Mouse (Mus musculus): ENCODE results near the gene Nampt.

The Nampt gene

DNA sequence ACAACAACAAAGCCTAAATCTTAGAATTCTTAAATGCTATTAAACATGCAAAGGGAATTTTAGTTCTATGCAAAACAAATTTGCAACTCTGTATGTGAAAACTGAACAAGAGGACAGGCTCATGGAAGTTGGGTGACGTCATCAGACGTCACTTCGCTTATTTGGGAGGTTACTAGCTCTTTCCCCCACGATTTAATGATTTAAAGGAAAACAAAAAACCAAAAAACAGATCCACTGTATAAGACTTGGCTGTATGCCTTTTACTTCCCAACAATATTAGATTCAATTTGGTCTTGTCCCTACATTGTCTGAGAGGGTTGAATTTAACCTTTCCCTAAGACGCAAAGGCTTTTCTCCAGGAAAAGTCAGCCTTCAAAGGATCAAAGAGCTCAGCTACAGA lies at the start of gene Nampt:
Gene Nampt, plus strand, starts transcription at position 130 of the 400 bp plus-strand sequence.
- peak; percentile 79 for DNase-seq (ENCODE audit: low read depth)

DNA sequence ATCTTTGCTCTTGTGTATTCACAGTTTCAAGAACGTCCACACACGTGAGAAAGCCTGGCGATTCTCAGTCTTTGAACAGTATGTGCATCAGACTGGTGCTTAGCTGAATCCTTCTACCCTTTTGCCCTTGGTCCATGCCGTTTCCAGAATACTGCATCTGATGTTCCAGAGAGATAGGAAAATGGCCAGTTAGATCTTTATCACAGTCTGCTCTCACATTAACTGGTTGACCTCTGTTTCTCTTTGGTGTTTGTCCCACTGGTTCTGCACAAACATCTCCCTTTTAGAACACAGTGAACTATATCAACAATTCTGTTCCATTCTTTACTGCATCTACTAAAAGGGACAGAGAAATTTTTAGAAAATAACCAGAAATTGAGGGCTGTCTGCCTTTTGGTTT lies 48.6 kb upstream of the Nampt start:
- DNase-seq (ENCODE audit: low read depth) = no peak

DNA sequence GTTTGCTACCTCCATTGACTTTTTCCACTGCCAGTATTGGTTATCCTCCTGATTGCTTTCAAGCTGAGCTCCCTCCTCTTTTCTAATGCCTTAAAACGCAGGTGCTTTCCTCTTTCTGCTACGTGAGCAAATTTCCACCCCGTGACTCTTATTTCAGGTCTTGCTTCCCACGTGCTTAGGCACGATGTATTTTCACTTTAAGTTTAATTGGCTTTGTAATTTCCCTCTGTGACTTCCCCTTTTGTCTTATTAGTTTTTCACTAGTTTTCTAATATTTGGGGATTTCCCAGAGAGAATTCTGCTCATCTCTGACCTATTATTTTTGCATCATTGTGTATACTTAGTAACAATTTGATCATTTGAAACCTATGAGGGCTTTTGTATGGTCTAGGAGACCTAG lies 44.8 kb upstream of the Nampt start:
- DNase-seq (ENCODE audit: low read depth) = no peak

DNA sequence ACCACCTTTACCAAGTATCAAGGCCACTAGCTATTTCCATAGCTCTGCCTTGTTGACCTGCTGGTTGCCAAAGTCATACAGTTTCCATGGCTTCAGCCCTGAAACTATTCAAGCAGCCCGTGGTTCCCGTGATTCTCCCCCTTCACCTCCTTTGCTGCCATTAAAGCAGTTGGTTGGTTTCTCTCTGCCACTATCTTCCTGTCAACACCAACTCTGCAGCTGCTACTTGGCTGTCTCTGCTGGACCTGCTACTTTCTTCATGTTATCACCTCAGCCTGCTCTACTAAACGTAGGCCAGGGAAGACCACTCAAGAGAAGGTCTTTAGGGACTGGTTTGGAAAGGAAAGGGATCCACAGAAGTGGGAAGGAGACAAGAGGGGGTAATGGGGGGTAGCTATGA lies 30.3 kb upstream of the Nampt start:
- DNase-seq (ENCODE audit: low read depth) = no peak

DNA sequence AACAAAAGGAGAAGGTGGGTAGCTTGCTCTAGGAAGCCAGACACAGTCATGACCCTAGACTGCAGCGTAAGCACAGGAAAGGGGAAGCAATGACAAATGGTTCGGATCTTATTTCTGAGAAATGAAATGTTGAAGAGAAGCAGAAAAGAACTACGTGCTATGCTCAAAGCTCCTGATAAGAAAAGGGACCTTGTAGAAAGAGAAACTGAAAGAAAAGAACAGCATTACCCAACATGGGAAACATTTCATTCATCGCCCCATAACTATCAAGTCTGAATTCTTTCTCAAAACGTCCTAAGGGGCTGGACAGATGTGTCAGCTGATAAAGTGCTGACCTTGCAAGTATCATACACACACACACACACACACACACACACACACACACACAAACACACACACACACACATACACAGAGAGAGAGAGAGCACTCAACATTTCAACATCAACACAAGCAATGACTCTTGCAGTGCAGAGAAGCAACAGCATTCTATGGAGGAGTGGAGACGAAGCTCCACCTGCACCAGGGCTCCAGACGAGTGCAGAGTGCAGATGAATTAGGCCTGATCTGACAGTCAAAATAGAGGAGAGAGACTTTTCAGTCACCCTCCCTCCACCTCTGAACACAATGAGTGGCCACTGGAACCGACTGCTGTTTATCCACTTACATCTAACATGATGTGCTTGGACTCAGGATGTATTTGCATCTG lies 23.4 kb upstream of the Nampt start:
- DNase-seq (ENCODE audit: low read depth) = peak; percentile 34

DNA sequence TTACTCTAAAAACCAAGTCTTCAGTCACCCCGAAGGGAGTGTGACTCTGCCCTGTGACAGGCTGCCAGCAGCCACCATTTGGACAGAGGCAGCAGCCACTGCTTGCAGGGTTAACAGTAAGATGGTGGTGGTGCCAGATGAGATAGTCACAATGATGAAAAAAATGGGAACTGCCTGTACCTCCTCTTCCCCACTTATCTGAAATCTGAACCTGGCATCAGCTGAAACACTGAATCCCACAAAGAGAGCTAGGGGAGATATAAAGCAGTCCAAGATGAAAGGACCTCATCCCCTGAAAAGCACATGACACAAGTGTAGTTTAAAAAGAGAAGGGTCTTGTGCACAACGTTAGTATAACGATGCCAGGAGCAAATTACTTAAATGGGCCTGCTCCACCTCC lies 21.9 kb upstream of the Nampt start:
- no peak for DNase-seq (ENCODE audit: low read depth)

DNA sequence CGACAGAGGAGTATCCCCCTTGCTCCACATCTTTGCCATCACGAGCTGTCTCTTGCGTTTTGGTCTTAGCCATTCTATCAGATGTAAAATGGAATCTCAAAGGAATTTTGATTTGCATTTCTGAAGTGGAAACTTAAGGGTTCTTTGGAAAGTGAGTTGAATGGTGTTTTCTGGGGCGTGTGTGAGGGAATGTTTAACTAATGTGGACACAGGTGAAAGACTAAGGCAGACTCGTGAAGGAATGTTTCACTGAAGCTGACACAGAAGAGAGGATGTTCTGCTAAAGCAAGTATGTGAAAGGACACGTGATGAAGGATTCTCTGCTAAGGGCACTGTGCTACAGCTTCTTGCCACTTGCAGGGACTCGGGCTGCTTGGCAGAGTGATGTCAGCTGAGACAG lies 18.3 kb upstream of the Nampt start:
- DNase-seq (ENCODE audit: low read depth) = no peak

DNA sequence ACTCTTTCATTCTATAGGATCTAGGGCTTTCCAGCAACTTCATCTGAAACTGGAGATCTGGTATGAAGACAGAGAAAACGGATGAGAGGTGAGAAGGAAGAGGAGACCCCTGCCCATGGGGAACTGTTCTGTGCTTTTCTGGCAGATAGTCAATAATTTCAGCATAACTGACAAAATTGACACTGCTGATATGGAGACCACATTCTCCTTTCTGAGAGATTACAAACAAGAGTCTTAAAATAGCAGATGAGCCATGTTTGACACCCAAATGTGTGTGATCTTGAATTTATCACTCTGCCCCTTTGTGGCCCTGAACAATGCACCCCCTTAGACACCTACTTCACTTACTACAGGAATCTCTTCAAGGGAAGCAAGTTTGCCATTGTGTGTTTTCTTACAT lies 13.8 kb upstream of the Nampt start:
- no peak for DNase-seq (ENCODE audit: low read depth)

DNA sequence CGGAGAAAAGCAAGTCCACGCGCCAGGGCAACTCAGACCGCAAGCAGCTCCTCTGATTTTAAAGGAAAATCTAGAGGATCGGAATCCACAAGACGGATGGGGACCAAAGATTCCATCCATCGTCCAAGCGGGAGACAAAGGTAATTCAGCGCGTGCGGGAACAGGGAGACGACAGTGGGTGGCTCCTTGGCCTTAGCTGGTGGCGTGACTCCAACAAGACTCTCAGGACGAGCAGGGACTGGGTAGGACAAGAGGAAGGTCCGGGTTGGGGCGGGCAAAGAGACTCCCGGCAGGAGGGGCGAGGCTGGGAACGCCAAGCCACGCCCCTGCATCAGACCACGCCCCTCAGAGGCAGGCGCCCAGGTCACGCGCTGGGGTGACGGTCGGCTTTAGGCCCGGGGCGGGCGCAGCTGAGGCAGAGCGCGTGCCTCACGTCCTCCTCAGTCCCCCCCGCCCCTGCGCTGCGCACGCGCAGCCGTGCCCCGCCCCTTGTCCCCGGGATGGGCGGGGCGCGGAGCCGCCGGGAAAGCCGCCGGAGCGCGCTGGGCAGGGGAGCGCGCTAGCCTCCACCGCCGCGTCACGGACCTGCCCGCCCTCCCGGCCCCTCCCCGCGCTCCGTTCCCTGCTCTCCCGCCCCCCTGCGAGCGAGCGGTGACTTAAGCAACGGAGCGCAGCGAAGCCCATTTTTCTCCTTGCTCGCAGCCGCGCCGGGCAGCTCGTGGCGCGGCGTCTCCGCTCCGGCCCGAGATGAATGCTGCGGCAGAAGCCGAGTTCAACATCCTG lies 669 bp downstream of the Nampt start:
- DNase-seq (ENCODE audit: low read depth) = peak; percentile 98

DNA sequence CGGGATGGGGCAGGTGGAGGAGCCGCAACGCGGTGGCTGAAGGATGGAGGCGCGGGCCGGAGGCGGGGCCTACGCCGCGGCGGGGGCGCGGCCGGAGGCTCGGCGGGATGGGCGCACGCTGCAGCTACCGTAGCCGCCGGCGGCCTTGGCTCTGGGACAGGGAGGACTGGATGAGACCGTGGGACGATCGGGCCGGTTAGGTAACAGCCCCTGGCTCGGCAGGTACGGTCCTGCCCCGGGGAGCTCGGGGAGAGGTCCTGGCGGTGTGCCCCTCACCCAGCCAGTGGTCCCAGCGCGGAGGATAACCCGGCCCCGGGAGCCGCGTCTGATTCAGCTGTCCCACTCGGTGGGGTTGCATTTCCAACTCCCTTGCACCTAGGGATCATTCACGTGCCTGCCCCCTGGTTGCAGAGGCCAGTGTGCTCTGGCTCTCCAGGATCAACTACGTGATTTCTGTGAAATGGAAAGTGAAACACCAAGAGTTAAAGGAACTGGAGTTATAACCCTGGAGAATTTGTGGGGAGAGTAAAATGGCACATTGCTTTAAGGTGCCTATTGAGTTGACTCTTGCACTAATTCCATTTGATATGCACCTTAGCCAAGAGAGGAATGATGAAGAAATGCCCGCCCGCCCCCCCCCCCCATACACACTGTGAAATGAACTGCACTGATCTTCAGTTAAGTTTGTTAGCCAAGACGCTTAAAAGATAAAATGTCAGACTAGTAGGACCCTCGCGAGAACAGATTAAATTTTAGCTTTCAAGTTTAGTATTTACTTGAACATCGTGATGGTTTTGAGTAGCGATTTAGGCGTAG lies 1.6 kb downstream of the Nampt start:
- DNase-seq (ENCODE audit: low read depth) = peak; percentile 58

DNA sequence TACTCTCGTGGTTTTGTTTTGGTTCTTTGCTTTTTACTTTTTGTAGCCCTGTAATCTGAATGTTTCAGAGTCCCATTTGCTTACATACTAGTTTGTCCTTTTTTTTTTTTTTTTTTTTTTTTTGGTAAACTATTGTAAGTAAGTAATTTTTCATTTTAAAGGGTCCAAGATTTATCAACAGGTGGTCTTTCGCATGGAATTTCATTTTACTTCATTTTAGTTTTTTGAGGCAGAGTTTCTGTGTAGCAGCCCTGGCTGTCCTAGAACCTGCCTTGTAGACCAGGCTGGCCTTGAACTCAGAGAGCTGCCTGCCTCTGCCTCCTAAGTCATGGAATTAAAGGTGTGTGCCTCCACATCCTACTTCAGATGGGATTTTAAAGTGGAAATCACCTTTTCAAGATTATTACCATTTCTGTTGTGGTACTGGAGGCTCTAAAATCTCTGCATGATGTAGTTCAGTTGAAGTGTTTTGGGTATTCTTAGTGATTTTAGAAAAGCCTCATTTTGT lies 2.2 kb downstream of the Nampt start:
- no peak for DNase-seq (ENCODE audit: low read depth)

DNA sequence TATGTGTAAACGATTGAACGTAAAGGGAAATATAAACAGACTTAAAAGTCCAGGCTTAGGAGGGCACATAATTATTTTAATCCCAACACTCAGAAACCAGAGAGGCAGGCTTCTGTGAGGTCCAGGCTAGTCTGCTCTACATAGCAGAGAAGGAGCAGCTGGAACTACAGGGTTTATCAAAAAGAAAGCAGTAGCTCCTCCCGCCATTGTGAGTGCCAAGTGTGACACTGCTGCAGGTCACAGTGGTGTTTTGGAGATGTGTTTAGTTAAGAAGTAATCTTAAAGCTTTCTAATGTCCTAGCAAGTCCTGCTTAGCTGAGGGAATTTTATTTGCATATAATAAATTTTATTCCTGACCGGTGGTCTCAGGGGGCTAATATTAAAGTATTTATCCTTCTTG lies 2.7 kb downstream of the Nampt start:
- peak; percentile 16 for DNase-seq (ENCODE audit: low read depth)

DNA sequence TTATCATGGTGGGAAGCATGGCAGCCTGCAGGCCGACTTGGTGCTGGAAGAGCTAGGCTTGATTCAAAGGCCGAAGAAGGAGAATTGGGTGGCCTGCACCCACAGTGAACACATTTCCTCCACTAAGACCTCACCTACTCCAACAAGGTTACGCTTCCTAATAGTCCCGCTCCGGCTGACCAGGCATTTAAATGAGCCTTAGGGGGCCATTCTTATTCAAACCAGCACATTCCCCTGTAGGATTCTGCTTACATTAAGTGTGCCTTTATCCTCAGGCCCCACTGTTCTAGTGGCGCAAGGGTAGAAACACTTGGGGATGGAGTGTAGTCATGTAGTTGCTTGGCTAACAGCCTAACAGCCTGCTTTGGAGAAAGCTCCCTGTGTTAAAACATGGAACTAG lies 5.2 kb downstream of the Nampt start:
- DNase-seq (ENCODE audit: low read depth) = no peak

DNA sequence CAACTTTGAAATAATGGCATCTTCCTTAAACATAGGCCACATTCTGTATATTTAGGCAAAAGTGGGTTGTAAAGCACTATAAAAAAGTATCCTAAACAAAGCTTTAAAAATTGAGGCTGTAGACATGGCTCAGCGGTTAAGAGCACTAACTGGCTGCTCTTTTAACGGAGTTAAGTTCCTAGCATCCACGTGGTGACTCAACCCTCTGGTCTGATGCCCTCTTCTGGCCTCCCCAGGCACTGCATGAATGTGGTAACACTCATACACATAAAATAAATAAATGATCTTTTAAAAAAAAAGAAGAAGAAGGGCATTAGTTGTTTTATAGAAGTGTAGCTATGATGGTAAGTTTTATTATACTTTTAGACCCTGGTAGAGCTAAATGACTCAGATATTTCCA lies 7.6 kb downstream of the Nampt start:
- DNase-seq (ENCODE audit: low read depth) = peak; percentile 66

DNA sequence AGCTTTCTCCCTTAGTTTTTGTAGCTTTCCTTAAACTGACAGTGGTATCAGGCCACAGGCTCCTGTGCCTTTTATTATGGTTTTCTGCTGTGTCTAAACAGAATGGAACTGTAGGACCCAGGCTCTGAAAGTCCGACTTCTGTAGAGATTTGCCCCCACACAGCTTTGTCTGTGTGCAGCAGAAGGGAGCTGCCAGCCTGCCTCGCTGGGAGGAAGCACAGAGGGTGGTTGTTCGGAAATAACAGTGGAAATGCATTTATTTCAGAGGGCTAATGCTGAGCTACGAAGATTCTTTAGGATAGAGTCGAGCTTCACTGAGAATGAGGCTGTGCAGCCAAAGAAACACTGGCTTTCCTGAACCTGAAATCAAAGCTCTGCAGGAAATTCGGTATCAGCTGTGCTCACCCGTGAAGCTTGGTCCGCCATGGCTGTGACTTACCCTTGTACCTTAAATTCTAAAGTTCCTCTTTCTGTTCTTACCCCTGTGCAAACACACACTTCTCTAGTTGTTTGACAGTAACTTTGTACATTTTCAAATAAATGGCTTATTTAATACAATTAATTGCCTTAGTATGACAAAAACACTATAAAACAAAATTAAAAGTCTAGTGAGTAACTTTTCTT lies 8.9 kb downstream of the Nampt start:
- DNase-seq (ENCODE audit: low read depth) = peak; percentile 17

DNA sequence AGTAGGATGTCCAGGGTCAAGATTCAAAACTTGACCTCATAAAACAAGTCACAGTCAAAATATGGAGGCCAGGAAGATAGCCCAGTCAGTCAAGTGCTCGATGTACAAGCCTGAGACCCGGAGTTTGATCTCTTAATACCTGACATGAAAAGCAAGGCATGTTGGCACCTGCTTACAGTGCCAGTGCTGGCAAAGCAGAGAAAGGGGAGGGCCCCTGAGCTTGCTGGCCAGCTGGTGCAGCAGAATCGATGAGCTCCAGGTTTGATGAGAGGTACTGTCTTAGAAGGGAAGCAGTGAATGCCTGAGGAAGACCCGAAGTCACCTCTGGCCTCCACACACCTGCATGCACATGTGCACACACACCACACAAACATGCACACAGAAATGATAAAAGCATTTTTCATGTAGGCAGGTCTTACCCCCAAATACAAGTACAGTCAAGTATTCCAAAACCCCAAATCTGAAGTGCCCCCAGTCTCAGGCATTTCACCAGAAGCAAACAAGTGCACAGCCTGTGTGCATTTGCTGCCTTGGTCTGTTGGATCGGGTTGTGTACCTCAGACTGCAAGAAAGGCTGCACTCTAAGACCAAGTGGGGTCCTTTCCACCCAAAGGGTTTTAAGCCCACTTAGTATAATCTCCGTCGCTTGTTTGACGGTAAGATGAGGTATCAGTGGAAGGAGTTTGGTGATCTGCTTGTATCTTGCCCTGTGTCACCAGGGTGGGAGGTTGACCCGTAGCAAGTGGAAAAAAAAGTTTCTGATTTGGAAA lies 10.2 kb downstream of the Nampt start:
- DNase-seq (ENCODE audit: low read depth) = no peak

DNA sequence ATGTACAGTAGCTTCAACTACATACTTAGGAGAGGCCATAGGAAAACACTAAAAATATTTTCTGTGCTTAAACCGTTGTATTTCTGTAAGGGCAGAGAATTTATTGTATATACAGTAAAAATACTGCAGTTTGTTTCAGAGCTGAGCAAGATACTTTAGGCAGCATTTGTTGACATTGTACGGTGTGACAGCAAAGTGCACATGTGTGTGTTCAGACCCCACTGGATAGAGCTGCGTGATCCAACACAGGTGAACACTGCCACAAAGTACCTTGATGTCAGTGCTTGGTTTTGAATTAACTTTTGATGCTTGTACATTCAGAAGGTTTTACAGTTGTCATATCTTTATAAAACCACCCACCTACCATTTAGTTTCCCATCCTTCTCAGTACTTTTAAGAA lies 12.7 kb downstream of the Nampt start:
- no peak for DNase-seq (ENCODE audit: low read depth)

DNA sequence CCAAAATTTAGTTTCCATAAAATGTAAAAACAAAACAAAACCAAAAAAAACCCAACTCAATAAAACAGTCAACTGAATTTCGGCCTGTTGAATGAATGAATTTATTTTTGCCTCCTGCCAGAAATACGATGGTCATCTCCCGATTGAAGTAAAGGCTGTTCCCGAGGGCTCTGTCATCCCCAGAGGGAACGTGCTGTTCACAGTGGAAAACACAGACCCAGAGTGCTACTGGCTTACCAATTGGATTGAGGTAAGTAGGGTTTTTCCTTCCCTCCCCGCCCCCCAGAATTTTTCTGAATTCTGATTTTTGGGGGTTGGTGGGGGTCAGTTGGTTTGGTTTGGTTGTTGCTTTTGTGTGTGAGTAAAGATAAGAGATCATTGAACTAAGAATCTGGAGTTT lies 15.4 kb downstream of the Nampt start:
- DNase-seq (ENCODE audit: low read depth) = no peak

DNA sequence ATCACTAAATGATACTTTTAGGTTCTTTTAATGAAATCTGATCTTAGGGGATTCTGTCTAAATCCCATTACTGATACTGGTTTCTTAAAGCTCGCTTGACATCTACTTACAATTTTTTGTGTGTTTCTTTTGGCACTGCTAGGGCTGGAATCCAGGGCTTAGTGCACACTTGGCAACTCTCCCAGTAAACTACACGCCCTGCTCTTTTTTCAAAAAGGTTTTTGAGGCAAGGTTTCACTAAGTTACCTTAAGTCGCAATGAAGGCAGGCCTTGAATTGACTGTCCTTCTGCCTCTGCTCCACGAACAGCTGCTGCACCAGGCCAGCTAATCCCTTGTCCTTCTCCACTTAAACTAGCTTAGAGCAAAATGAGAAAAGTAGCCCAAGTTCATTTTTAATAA lies 15.9 kb downstream of the Nampt start:
- no peak for DNase-seq (ENCODE audit: low read depth)

DNA sequence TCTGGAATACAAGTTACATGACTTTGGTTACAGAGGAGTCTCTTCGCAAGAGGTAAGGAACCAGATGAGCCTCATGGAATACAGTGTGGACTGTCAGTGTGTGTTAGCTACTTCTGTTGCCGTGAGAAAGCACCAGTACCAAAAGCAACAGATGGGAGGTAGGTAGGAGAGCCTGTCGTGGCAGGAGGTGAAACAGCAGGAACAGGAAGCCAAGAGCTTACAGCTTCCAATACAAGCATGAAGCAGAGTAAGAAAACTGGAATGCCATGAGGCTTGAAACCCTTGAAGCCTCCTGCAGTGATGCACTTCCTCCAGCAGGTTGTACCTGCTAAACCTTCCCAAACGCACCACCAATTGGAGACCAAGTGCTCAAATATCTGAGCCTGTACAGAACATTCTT lies 19.1 kb downstream of the Nampt start:
- DNase-seq (ENCODE audit: low read depth) = no peak

DNA sequence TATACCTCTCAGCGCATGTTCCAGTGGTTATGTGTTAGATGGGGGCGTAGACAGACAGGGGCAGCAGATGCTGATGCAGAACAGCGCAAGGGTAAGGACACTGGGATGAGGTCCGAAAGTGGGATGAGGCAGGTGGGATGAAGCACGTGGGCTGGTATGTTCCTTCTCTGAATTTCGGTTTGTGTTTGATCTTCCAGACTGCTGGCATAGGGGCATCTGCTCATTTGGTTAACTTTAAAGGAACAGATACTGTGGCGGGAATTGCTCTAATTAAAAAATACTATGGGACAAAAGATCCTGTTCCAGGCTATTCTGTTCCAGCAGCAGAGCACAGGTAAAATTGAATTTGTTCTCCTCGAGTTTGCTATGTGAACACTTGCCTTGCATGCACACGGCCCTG lies 19.6 kb downstream of the Nampt start:
- DNase-seq (ENCODE audit: low read depth) = no peak
